Mouse (Mus musculus) MEL (cell line): Measurements from ENCODE around the gene Olfr694. TPM values are rescaled to one million over a fixed set of nuclear protein-coding genes. Genes with fewer than 3 reads are reported as not detected.
A peak's percentile ranks its signal among the peaks of the same experiment; 100 is the strongest.

ENCODE experiments used
- DNase-seq: peaks from one replicate; pipeline ENCODE4 v3.0.0; 2011; ENCODE audit warnings: low read depth, low spot score
- H3K27ac ChIP-seq: 2 replicates; pipeline ENCODE4 v1.5.1; 2012; ENCODE audit warnings: low read depth, mild to moderate bottlenecking, control low read depth, low read length, moderate library complexity; ENCODE audit not compliant: control insufficient read depth
- H3K27me3 ChIP-seq, 2 experiments: fragments of 150-350 bp in 1 of 2; sonication (generic) in 1 of 2; 2 replicates each; pipeline ENCODE4 v1.6.1; 2012; ENCODE audit warnings: low read length in 2 of 2, mild to moderate bottlenecking in 2 of 2, improper control_type of control experiment in 1 of 2, moderate library complexity in 1 of 2; ENCODE audit not compliant: insufficient read depth in 2 of 2, control insufficient read depth in 1 of 2
- H3K36me3 ChIP-seq, 2 experiments: 2 replicates each; pipeline ENCODE4 v1.6.1; 2012 to 2014; ENCODE audit warnings: low read length in 2 of 2, improper control_type of control experiment in 1 of 2, inconsistent platforms in 1 of 2, mild to moderate bottlenecking in 1 of 2; ENCODE audit not compliant: insufficient read depth in 2 of 2, control insufficient read depth in 1 of 2
- H3K4me1 ChIP-seq, 2 experiments: fragments of 150-350 bp in 1 of 2; sonication (generic) in 1 of 2; 2 replicates each; pipeline ENCODE4 v1.6.1; 2012; ENCODE audit warnings: low read length in 2 of 2, improper control_type of control experiment in 1 of 2, mild to moderate bottlenecking in 1 of 2; ENCODE audit not compliant: insufficient read depth in 2 of 2, control insufficient read depth in 1 of 2
- H3K4me3 ChIP-seq, 2 experiments: fragments of 150-350 bp in 1 of 2; sonication (generic) in 1 of 2; 2 replicates each; pipeline ENCODE4 v1.5.1; 2012; ENCODE audit warnings: low read depth in 2 of 2, low read length in 2 of 2, mild to moderate bottlenecking in 2 of 2, moderate library complexity in 2 of 2, control low read depth in 1 of 2, improper control_type of control experiment in 1 of 2; ENCODE audit not compliant: control insufficient read depth in 1 of 2, insufficient read depth in 1 of 2
- H3K79me2 ChIP-seq: 2 replicates; pipeline ENCODE4 v1.6.1; 2012; ENCODE audit warnings: mild to moderate bottlenecking, low read length, moderate library complexity; ENCODE audit not compliant: control insufficient read depth, poor library complexity, insufficient read depth
- H3K9ac ChIP-seq: 2 replicates; pipeline ENCODE4 v1.6.1; 2012; ENCODE audit warnings: low read depth, mild to moderate bottlenecking, control low read depth, low read length, moderate library complexity; ENCODE audit not compliant: control insufficient read depth, poor library complexity, severe bottlenecking
- H3K9me3 ChIP-seq: fragments of 150-350 bp; sonication (generic); replicated peaks from 2 replicates; pipeline ENCODE4 v1.6.1; 2012; ENCODE audit warnings: mild to moderate bottlenecking, low read length, improper control_type of control experiment, moderate library complexity; ENCODE audit not compliant: insufficient read depth
- BHLHE40 ChIP-seq: IDR thresholded peaks from 2 replicates; pipeline ENCODE4 v1.6.1; 2012; ENCODE audit warnings: low read depth, mild to moderate bottlenecking, inconsistent platforms, low read length, improper control_type of control experiment, borderline replicate concordance
- CHD1 ChIP-seq: IDR thresholded peaks from 2 replicates; pipeline ENCODE4 v1.6.1; 2012; ENCODE audit warnings: low read depth, mild to moderate bottlenecking, inconsistent platforms, low read length, improper control_type of control experiment
- CHD2 ChIP-seq: IDR thresholded peaks from 2 replicates; pipeline ENCODE4 v1.6.1; 2011; ENCODE audit warnings: low read length, improper control_type of control experiment
- CTCF ChIP-seq, 3 experiments: IDR thresholded peaks in 2 of 3; conservative IDR thresholded peaks in 1 of 3; 2 replicates each; pipeline ENCODE4 v1.5.1; 2011 to 2012; ENCODE audit warnings: low read length in 3 of 3, low read depth in 2 of 3, mild to moderate bottlenecking in 2 of 3, improper control_type of control experiment in 1 of 3, inconsistent platforms in 1 of 3, mixed read lengths in 1 of 3, moderate library complexity in 1 of 3; ENCODE audit not compliant: control insufficient read depth in 1 of 3, insufficient read depth in 1 of 3, poor library complexity in 1 of 3, severe bottlenecking in 1 of 3
- E2F4 ChIP-seq: IDR thresholded peaks from 2 replicates; pipeline ENCODE4 v1.6.1; 2011; ENCODE audit warnings: low read depth, low read length, improper control_type of control experiment, borderline replicate concordance
- ELF1 ChIP-seq: IDR thresholded peaks from 2 replicates; pipeline ENCODE4 v1.6.1; 2014; ENCODE audit warnings: low read depth, mild to moderate bottlenecking, inconsistent platforms, low read length, improper control_type of control experiment, moderate library complexity
- EP300 ChIP-seq, 2 experiments: IDR thresholded peaks; 2 replicates each; pipeline ENCODE4 v1.6.1; 2011; ENCODE audit warnings: improper control_type of control experiment in 2 of 2, low read length in 2 of 2, low read depth in 1 of 2, mild to moderate bottlenecking in 1 of 2
- ETS1 ChIP-seq: IDR thresholded peaks from 2 replicates; pipeline ENCODE4 v1.6.1; 2012; ENCODE audit warnings: low read depth, mild to moderate bottlenecking, inconsistent platforms, low read length, improper control_type of control experiment, moderate library complexity
- GABPA ChIP-seq: IDR thresholded peaks from 2 replicates; pipeline ENCODE4 v1.6.1; 2012; ENCODE audit warnings: low read depth, mild to moderate bottlenecking, inconsistent platforms, low read length, improper control_type of control experiment, moderate library complexity
- HCFC1 ChIP-seq: IDR thresholded peaks from 2 replicates; pipeline ENCODE4 v1.6.1; 2012; ENCODE audit warnings: low read depth, mild to moderate bottlenecking, inconsistent platforms, low read length, improper control_type of control experiment, moderate library complexity
- JUND ChIP-seq: IDR thresholded peaks from 2 replicates; pipeline ENCODE4 v1.6.1; 2011; ENCODE audit warnings: low read depth, mild to moderate bottlenecking, improper control_type of control experiment, low read length
- MAFK ChIP-seq: IDR thresholded peaks from 2 replicates; pipeline ENCODE4 v1.6.1; 2011; ENCODE audit warnings: low read depth, mild to moderate bottlenecking, low read length, improper control_type of control experiment, borderline replicate concordance
- MAX ChIP-seq: IDR thresholded peaks from 2 replicates; pipeline ENCODE4 v1.6.1; 2011; ENCODE audit warnings: low read length, improper control_type of control experiment
- MAZ ChIP-seq: IDR thresholded peaks from 2 replicates; pipeline ENCODE4 v1.6.1; 2012; ENCODE audit warnings: low read depth, mild to moderate bottlenecking, inconsistent platforms, low read length, improper control_type of control experiment
- MEF2A ChIP-seq: IDR thresholded peaks from 2 replicates; pipeline ENCODE4 v1.6.1; 2014; ENCODE audit warnings: low read depth, mild to moderate bottlenecking, inconsistent platforms, low read length, improper control_type of control experiment; ENCODE audit not compliant: poor library complexity, insufficient replicate concordance, severe bottlenecking; ENCODE audit errors: extremely low read depth
- MXI1 ChIP-seq: IDR thresholded peaks from 2 replicates; pipeline ENCODE4 v1.6.1; 2011; ENCODE audit warnings: mild to moderate bottlenecking, low read depth, low read length, improper control_type of control experiment
- MYB ChIP-seq: IDR thresholded peaks from 2 replicates; pipeline ENCODE4 v1.6.1; 2011; ENCODE audit warnings: mild to moderate bottlenecking, low read depth, low read length, improper control_type of control experiment
- MYC ChIP-seq: IDR thresholded peaks from 2 replicates; pipeline ENCODE4 v1.6.1; 2011; ENCODE audit warnings: low read depth, mild to moderate bottlenecking, low read length, improper control_type of control experiment, moderate library complexity
- NELFE ChIP-seq: IDR thresholded peaks from 2 replicates; pipeline ENCODE4 v1.6.1; 2011; ENCODE audit warnings: low read depth, low read length, improper control_type of control experiment
- NRF1 ChIP-seq: IDR thresholded peaks from 2 replicates; pipeline ENCODE4 v1.6.1; 2014; ENCODE audit warnings: low read depth, mild to moderate bottlenecking, inconsistent platforms, low read length, improper control_type of control experiment, moderate library complexity; ENCODE audit not compliant: poor library complexity, insufficient read depth, severe bottlenecking
- POLR2A ChIP-seq, 2 experiments: IDR thresholded peaks; 2 replicates each; pipeline ENCODE4 v1.6.1; 2011 to 2012; ENCODE audit warnings: low read length in 2 of 2, mild to moderate bottlenecking in 2 of 2, control low read depth in 1 of 2, improper control_type of control experiment in 1 of 2, low read depth in 1 of 2, moderate library complexity in 1 of 2; ENCODE audit not compliant: control insufficient read depth in 1 of 2, insufficient read depth in 1 of 2, poor library complexity in 1 of 2
- POLR2AphosphoS2 ChIP-seq: IDR thresholded peaks from 2 replicates; pipeline ENCODE4 v1.6.1; 2011; ENCODE audit warnings: low read length, improper control_type of control experiment
- POLR2AphosphoS5 ChIP-seq: IDR thresholded peaks from 2 replicates; pipeline ENCODE4 v1.6.1; 2012; ENCODE audit warnings: low read depth, borderline replicate concordance, mild to moderate bottlenecking, inconsistent platforms, low read length, moderate library complexity, mixed read lengths
- RCOR1 ChIP-seq: IDR thresholded peaks from 2 replicates; pipeline ENCODE4 v1.6.1; 2012; ENCODE audit warnings: low read depth, mild to moderate bottlenecking, inconsistent platforms, low read length, improper control_type of control experiment
- SIN3A ChIP-seq: IDR thresholded peaks from 2 replicates; pipeline ENCODE4 v1.6.1; 2012; ENCODE audit warnings: low read length, improper control_type of control experiment, inconsistent platforms
- SMC3 ChIP-seq: IDR thresholded peaks from 2 replicates; pipeline ENCODE4 v1.6.1; 2011; ENCODE audit warnings: low read depth, low read length, improper control_type of control experiment
- TAL1 ChIP-seq: IDR thresholded peaks from 2 replicates; pipeline ENCODE4 v1.6.1; 2012; ENCODE audit warnings: mild to moderate bottlenecking, inconsistent platforms, low read length, moderate library complexity, mixed read lengths
- TBP ChIP-seq: IDR thresholded peaks from 2 replicates; pipeline ENCODE4 v1.8.0; 2011; ENCODE audit warnings: low read depth, low read length, improper control_type of control experiment
- TCF12 ChIP-seq: IDR thresholded peaks from 2 replicates; pipeline ENCODE4 v1.6.1; 2014; ENCODE audit warnings: low read depth, mild to moderate bottlenecking, inconsistent platforms, low read length, improper control_type of control experiment, moderate library complexity
- UBTF ChIP-seq: IDR thresholded peaks from 2 replicates; pipeline ENCODE4 v1.6.1; 2012; ENCODE audit warnings: low read depth, mild to moderate bottlenecking, inconsistent platforms, low read length, improper control_type of control experiment, moderate library complexity, borderline replicate concordance; ENCODE audit not compliant: insufficient read depth
- USF1 ChIP-seq: IDR thresholded peaks from 2 replicates; pipeline ENCODE4 v1.6.1; 2014; ENCODE audit warnings: low read depth, mild to moderate bottlenecking, inconsistent platforms, low read length, improper control_type of control experiment, moderate library complexity
- USF2 ChIP-seq, 2 experiments: IDR thresholded peaks; 2 replicates each; pipeline ENCODE4 v1.6.1; 2011 to 2012; ENCODE audit warnings: improper control_type of control experiment in 2 of 2, low read length in 2 of 2, borderline replicate concordance in 1 of 2, inconsistent platforms in 1 of 2, low read depth in 1 of 2, mild to moderate bottlenecking in 1 of 2; ENCODE audit not compliant: insufficient read depth in 1 of 2
- ZC3H11A ChIP-seq: IDR thresholded peaks from 2 replicates; pipeline ENCODE4 v1.6.1; 2012; ENCODE audit warnings: low read depth, mild to moderate bottlenecking, inconsistent platforms, low read length, improper control_type of control experiment
- ZKSCAN1 ChIP-seq: IDR thresholded peaks from 2 replicates; pipeline ENCODE4 v1.6.1; 2012; ENCODE audit warnings: low read depth, mild to moderate bottlenecking, inconsistent platforms, low read length, improper control_type of control experiment, moderate library complexity
- ZNF384 ChIP-seq: IDR thresholded peaks from 2 replicates; pipeline ENCODE4 v1.6.1; 2012; ENCODE audit warnings: low read depth, mild to moderate bottlenecking, inconsistent platforms, low read length, improper control_type of control experiment
- polyA plus RNA-seq, 2 experiments: library from polyadenylated mRNA; stranded (reverse) in 1 of 2; unstranded in 1 of 2; fragments of >175 nt in 1 of 2; fragments of >200 nt in 1 of 2; gene quantifications; 2 replicates each; pipeline versions ENCODE4 v1.2.1 to v1.2.4; 2012; ENCODE audit warnings: low replicate concordance in 2 of 2, low read depth in 1 of 2; ENCODE audit not compliant: insufficient read length in 2 of 2, insufficient read depth in 1 of 2, missing spikeins in 1 of 2
- total RNA-seq: library from RNA; depleted of rRNA; stranded (reverse); fragments of 300-350 nt; gene quantifications from 2 replicates; pipeline ENCODE4 v1.2.3, GENCODE M21; 2012

Olfr694 gene
- total and polyA plus RNA-seq, 3 experiments: not detected

DNA sequence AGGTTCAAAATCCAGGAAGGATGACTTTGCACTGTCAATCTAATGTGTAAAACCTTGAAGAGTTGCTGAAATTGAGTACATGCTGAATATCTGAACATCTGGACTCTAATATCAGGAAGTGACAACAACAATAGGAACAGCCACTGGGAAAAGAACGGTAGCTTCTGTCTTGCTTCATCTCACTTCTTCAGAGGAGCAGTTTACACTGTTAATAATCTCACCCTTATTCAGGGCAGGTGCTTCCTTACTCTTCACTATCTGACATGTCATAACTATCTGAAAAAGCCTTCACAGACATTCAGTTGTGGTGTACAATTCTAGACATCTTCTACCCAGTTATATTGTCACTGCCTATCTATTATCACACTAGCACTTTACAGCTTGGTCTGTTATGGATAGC is 50.8 kb downstream of the Olfr694 start:
- Histone ChIP-seq H3K79me2 (no peaks in the 10 kb centered on the region), H3K36me3 (peaks cover 0 to 7% of the 10 kb centered on the region in 2 experiments; a peak in 2 of 4 replicates), H3K9ac (no peak overlapping the region), H3K27me3 (no peaks in the 10 kb centered on the region), H3K4me1 (peaks cover 0 to 4% of the 10 kb centered on the region in 2 experiments; a peak in 1 of 4 replicates), H3K9me3 (no peaks in the 10 kb centered on the region), H3K27ac (peak overlapping the region; percentile 28; the same call in 1 of the 2 replicates), H3K4me3 (no peak overlapping the region; a peak in 1 of 4 replicates)
- no peak for TF ChIP-seq JUND
- no peak for TF ChIP-seq POLR2A (IDR thresholded peaks at IDR 0.05; ENCODE audit: control insufficient read depth in 1 of 2, insufficient read depth in 1 of 2, low read depth in 1 of 2, low read length in 2 of 2, poor library complexity in 1 of 2)
- TF ChIP-seq E2F4: no peak
- no peak for TF ChIP-seq USF1
- TF ChIP-seq ZKSCAN1: no peak
- TF ChIP-seq MAZ: no peak
- TF ChIP-seq RCOR1: peak; percentile 44
- TF ChIP-seq NELFE: no peak
- peak; percentile 50 for TF ChIP-seq MYB
- peak; percentile 64 for TF ChIP-seq TCF12
- peak; percentile 15; the same call in 1 of the 2 replicates for TF ChIP-seq ELF1
- TF ChIP-seq BHLHE40: no peak
- TF ChIP-seq NRF1: no peak
- TF ChIP-seq TBP: no peak
- no peak for TF ChIP-seq USF2 (IDR thresholded peaks at IDR 0.05; ENCODE audit: borderline replicate concordance in 1 of 2, insufficient read depth in 1 of 2, low read depth in 1 of 2, low read length in 2 of 2)
- TF ChIP-seq MXI1: no peak
- TF ChIP-seq CHD1: no peak
- TF ChIP-seq TAL1: no peak; the same call in 1 of the 2 replicates
- no peak for TF ChIP-seq ZC3H11A
- no peak for TF ChIP-seq MEF2A
- TF ChIP-seq POLR2AphosphoS5: no peak
- 0 out of 2 replicates have a peak, but pooled peaks have one; percentile 4 for TF ChIP-seq HCFC1
- TF ChIP-seq SMC3: no peak
- TF ChIP-seq EP300 (IDR thresholded peaks at IDR 0.05; ENCODE audit: low read depth in 1 of 2, low read length in 2 of 2): peak; percentile 50 to 73
- TF ChIP-seq UBTF: no peak
- no peak for TF ChIP-seq GABPA
- no peak for TF ChIP-seq CHD2
- no peak for TF ChIP-seq MAFK
- no peak for TF ChIP-seq ZNF384
- peak; percentile 61; the same call in 1 of the 2 replicates for TF ChIP-seq ETS1
- TF ChIP-seq SIN3A: no peak; the same call in 1 of the 2 replicates
- no peak for TF ChIP-seq CTCF (IDR thresholded peaks at IDR 0.05 in 2 of 3, conservative IDR thresholded peaks at IDR 0.05 in 1 of 3; ENCODE audit: control insufficient read depth in 1 of 3, insufficient read depth in 1 of 3, low read depth in 2 of 3, low read length in 3 of 3, poor library complexity in 1 of 3, severe bottlenecking in 1 of 3)
- no peak for TF ChIP-seq POLR2AphosphoS2
- no peak for TF ChIP-seq MAX
- TF ChIP-seq MYC: no peak
- DNase-seq: peak; percentile 61
